Mouse (Mus musculus) bone marrow macrophage, adult 2 months (primary cell): ENCODE measurements around the gene Spock1. TPM values are rescaled to one million over a fixed set of nuclear protein-coding genes. Genes with fewer than 3 reads are reported as not detected.

Experiments
- H3K27ac ChIP-seq: 2 replicates; pipeline ENCODE4 v1.5.1; 2012; ENCODE audit warnings: low read depth, low read length; ENCODE audit not compliant: insufficient read depth
- H3K4me1 ChIP-seq: 2 replicates; pipeline ENCODE4 v1.6.1; 2012; ENCODE audit warnings: low read length; ENCODE audit not compliant: control insufficient read depth, insufficient read depth
- H3K4me3 ChIP-seq: 2 replicates; pipeline ENCODE4 v1.5.1; 2012; ENCODE audit warnings: mild to moderate bottlenecking, low read length, moderate library complexity; ENCODE audit not compliant: insufficient read depth
- CTCF ChIP-seq: IDR thresholded peaks from 2 replicates; pipeline ENCODE4 v1.5.1; 2012; ENCODE audit warnings: low read depth, mild to moderate bottlenecking, low read length, moderate library complexity
- POLR2A ChIP-seq: IDR thresholded peaks from 2 replicates; pipeline ENCODE4 v1.6.1; 2012; ENCODE audit warnings: mild to moderate bottlenecking, low read depth, low read length, borderline replicate concordance
- polyA plus RNA-seq: library from polyadenylated mRNA; stranded (reverse); fragments of >200 nt; gene quantifications from 2 replicates; pipeline ENCODE4 v1.2.4, GENCODE M21; 2012; ENCODE audit not compliant: missing spikeins, insufficient read depth, insufficient read length

The Spock1 gene
- polyA plus RNA-seq, 1 experiment, result not detected

DNA sequence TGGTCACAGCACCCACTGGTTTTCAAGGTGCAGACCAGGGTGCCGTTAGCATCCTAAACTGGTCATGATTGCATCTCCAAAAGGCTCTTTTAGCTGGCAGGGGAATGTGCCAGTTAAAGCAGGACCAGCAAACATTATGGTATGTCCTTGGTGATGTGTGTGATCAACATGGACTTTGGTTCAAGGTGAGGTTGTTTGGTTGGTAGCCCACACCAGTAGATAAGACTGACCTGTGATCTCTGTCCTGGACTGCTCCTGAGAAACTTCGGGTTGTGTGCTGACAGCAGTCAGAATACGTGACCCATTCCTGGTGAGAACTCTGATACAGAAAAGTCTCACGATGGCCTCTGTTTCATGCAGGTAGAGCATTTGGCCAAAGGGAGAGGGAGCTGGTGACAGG lies 11.8 kb upstream of the Spock1 start:
- Histone ChIP-seq H3K4me1 (no peaks in the 10 kb centered on the region), H3K27ac (no peak overlapping the region), H3K4me3 (no peak overlapping the region)
- no peak for TF ChIP-seq CTCF
- no peak for TF ChIP-seq POLR2A

DNA sequence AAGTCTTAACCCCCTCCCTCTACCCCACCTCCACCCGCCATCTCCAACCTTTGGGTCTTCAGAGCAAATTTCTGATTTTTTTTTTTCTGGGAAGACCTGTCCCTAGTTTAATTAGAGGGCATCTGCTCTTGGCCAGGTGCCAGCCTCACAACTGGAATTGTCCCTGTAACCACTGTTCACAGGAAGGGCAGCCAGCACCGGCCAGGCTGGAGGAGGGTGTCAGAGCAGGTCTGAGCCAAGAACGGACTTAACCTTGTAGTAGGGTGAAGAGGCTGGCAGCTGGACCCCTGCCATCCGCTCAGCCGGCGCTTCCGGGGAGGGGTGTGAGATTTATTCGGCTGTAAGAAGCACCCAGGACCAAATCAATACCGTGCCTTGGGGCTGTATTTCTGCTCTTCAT lies 3.0 kb upstream of the Spock1 start:
- Histone ChIP-seq H3K27ac (no peak overlapping the region), H3K4me3 (no peak overlapping the region), H3K4me1 (no peaks in the 10 kb centered on the region)
- TF ChIP-seq CTCF (no peak), POLR2A (no peak)

DNA sequence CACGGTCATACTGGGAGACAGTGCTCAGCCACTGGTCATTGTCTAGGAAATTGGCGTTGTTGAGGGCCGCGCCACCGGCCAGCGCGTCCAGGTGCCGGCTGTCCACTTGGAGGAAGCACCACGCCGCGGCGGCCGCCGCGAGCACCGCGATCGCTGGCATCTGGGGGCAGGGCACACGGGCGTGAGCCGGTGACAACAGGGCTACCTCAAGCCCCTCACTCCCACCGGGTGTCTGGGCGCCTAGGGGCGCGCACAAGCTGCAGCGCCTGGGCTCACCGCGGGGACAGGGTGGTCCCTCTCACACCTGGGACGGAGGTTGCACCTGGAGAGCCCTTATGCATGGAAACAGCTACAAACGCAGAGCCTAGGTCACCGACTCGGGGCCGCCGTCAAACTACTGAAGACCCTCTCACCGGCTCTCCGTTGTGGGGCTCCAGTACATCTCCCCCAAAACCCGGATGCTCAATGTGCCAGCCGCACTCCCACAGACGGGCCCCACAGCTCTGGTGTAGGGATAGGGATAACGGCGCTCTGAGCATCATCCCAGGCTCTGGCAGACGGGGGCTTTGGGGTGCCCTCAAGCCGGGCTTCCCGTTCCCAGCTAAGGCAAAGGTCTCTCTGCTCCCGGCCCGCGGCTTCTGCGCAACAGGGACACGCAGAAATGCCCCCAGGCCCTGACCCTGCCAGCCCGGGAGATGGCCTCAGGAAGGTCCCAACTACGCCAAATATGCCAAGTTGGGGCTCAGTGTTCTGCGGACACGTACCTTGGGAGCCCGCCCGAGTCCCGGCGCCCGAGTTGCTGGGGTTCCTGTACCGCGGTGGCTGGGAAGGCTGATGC lies 485 bp downstream of the Spock1 start:
- Histone ChIP-seq H3K4me1 (no peaks in the 10 kb centered on the region), H3K4me3 (no peak overlapping the region)
- no peak for TF ChIP-seq POLR2A
- no peak for TF ChIP-seq CTCF

DNA sequence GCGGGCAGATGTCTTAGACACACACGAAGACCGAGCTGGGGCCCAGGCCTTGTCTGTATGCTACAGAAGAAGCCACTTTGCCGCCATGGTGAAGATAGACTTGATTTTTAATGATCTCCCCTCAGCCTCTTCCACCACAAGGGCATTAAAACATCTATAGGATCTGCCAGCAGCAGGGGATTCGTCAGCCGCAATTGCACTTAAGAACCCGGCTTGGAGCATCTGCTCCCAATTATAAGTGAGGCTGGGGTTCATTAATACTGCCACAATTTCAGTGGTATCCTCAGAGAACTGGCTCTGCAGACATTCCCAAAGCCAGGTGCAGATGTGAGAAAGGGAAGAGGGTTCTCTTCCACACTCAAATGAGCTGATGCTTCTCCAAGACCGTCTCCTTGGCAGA lies 13.5 kb downstream of the Spock1 start:
- TF ChIP-seq CTCF, result no peak
- no peak for TF ChIP-seq POLR2A
- no peak overlapping the region for H3K27ac ChIP-seq

More for the DNA sequence above, 485 bp downstream of the Spock1 start:
- no peak overlapping the region for H3K27ac ChIP-seq

DNA sequence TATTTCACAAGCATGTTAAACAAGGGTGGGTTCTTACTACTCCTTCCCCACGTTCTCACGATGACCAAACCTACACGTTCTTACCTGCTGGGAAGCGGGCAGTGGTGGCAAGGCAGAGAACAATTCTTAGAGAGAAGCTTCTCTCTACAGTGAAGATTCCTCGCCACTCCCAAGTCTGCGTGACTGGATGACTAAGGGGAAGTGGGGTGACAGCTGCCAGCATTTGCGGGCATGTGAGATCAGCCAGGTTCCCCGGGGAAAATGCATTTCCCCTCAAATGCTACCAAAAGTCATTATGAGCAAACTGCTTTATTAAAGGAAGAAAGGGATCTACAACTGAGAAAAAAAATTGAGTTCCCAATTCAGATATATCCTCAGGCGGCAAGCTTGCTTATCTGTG lies 18.4 kb downstream of the Spock1 start:
- TF ChIP-seq CTCF, result no peak
- Histone ChIP-seq H3K4me1 (no peaks in the 10 kb centered on the region), H3K4me3 (no peak overlapping the region), H3K27ac (no peak overlapping the region)

More for the DNA sequence above, 13.5 kb downstream of the Spock1 start:
- Histone ChIP-seq H3K4me1 (no peaks in the 10 kb centered on the region), H3K4me3 (no peak overlapping the region)

DNA sequence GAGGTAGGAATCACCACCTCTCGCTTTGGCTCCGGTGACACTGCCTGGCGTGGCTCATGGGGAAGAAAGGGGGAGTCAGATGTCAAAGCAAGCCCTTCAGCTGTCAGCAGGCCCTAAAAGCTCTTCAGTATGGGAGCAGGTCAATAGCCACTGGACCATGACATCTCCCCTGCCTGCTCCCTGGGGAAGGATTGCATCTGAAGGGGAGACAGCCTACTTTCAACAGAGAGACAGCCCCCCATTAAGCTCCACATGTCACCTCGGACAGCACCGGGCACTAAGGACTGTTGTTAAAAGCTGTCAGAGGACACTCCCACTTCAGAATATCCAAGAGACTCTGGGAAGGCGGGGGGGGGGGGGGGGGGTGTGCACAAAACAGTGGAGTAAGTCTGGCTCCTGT lies 19.1 kb downstream of the Spock1 start:
- TF ChIP-seq CTCF (no peak), POLR2A (no peak)
- no peak overlapping the region for H3K4me3 ChIP-seq
- H3K27ac ChIP-seq, result no peak overlapping the region
- H3K4me1 ChIP-seq, result no peaks in the 10 kb centered on the region

DNA sequence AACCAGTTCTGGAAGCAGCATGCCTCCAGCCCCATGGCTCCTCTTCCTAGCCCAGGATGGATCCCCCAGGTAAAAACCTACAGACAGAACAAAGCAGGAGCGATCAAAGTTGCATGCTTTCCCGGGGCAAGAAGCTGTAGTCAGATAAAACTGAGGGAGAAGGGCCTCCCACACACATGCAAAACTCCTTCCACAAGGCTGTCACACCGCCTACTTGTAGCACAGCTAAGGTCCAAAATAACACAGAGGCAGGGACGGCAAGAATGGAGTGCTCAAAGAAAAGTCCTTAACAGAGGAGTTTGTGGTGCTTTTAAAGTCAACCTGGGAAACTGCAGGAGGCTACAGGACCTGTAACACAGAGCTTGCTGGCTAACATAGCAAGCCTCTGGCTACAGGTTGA lies 28.3 kb downstream of the Spock1 start:
- no peak overlapping the region for H3K4me3 ChIP-seq
- TF ChIP-seq CTCF (no peak), POLR2A (no peak)
- H3K27ac ChIP-seq, result no peak overlapping the region
- no peaks in the 10 kb centered on the region for H3K4me1 ChIP-seq

DNA sequence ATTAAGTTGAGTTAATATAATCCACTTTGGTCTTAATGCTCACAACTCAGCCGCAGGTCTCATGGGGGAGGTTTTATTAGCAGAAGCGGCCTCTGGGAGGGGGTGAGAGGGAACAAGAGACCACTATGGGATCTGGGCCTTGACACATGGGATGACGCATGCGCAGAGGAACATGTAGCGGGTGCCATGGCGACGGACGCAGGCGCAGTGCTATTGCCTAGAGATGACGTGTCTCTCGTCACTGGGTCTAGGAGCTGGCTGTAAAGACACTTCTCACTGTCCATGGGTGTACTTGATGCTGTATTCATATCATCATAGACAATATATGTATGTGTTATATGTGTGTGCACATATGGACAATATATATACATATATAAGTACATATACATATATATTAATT lies 29.3 kb downstream of the Spock1 start:
- TF ChIP-seq CTCF, result no peak
- no peak for TF ChIP-seq POLR2A
- Histone ChIP-seq H3K4me1 (no peaks in the 10 kb centered on the region), H3K4me3 (no peak overlapping the region), H3K27ac (no peak overlapping the region)

DNA sequence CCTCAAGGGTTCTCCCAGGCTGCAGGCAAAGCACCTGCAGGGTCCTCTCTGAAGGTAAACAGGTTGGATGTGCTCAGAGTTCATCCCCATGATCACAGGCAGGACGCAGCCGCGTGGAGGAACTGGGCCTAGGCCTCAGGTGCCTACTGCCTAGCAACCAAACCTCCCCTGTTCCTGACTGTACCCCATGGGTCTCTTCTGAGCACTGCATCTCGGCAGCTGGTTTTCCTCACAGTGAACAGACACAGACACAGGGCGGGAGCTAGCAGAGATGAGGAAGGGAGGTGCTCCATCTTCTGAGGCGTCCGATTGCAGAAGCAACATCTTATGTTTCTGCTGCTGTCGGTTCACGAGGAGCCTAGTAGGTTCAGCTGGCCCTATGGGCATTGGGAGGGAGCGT lies 30.4 kb downstream of the Spock1 start:
- no peak for TF ChIP-seq CTCF
- TF ChIP-seq POLR2A, result no peak
- no peak overlapping the region for H3K4me3 ChIP-seq
- H3K27ac ChIP-seq, result no peak overlapping the region
- H3K4me1 ChIP-seq, result no peaks in the 10 kb centered on the region

DNA sequence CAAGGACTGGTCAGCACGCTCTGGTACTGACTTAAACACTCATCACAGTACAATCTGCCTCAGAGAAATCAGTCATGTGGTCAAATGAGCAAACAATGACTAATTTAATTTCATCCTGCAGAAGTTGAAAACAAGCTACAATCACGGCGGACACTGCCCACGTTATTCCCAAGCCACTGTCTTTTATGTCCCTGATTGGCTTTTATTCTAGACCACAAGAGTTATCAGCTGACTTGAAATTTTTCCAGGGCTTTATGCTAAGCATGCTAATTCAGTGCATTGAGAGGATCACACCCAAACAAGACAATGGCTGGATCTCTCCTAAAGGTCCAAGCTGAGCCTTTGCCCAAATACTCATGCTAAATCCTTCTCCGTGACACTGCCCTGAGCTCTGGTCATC lies 31.2 kb downstream of the Spock1 start:
- no peak overlapping the region for H3K4me3 ChIP-seq
- TF ChIP-seq CTCF, result no peak
- TF ChIP-seq POLR2A, result no peak
- no peaks in the 10 kb centered on the region for H3K4me1 ChIP-seq
- no peak overlapping the region for H3K27ac ChIP-seq

DNA sequence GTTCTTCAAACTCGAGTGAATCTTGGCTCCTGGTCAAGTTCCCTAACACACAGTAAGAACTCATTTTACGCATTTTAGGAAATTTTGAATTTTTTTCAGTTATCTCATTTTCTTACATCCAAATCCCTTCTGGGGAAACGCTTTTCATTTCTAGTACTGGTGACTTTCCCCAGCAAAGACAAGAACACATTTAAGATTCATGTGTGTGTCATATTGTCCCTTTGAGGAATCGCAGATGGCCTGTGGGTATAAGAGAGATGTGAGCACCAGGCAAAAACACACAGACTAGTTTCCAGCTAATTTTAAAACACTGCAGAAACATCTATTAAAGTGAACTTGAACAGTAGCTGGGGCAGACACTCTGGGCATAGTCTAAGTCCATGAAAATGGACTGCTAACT lies 38.1 kb downstream of the Spock1 start:
- TF ChIP-seq CTCF (no peak), POLR2A (no peak)
- Histone ChIP-seq H3K4me3 (no peak overlapping the region), H3K27ac (no peak overlapping the region), H3K4me1 (no peaks in the 10 kb centered on the region)
